Mouse (Mus musculus) monocyte, adult 2 months (primary cell): Measurements from ENCODE around the gene Birc5.
"Not testable (repeated sequence)": the region's sequence is repeated elsewhere in the genome, so short reads cannot be mapped to it uniquely, and the experiment has no call there.

Experiments used
- DNase-seq, 2 experiments: peaks; one replicate each; pipeline ENCODE4 v3.0.0; 2022; ENCODE audit warnings: low spot score in 2 of 2, low read depth in 1 of 2

The Birc5 gene

DNA sequence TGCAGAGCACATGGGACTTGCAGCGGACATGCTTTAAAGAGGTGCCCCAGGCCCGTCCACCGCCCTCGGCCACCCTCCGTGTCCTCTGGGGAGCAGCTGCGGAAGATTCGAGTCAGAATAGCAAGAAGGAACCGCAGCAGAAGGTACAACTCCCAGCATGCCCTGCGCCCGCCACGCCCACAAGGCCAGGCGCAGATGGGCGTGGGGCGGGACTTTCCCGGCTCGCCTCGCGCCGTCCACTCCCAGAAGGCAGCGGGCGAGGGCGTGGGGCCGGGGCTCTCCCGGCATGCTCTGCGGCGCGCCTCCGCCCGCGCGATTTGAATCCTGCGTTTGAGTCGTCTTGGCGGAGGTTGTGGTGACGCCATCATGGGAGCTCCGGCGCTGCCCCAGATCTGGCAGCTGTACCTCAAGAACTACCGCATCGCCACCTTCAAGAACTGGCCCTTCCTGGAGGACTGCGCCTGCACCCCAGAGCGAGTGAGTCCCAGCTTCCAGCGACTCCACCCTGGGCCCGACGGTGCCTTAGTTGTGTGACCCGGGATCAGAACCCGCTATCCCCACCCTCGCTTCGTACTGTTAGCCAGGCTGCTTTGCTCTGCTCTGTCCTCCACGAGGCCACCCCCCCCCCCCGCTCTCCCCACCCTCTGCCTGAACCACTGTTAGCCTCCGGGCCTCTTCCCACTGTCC is at the start of gene Birc5:
Gene Birc5 (plus strand): TSS at position 267 of the 687 bp plus-strand sequence.
- DNase-seq = peak; percentile 83 to 93

- no peak for DNase-seq
Observed at GRCm38 (mm10) chr11:117800038-117800437, 49.0 kb upstream of the Birc5 start.

DNA sequence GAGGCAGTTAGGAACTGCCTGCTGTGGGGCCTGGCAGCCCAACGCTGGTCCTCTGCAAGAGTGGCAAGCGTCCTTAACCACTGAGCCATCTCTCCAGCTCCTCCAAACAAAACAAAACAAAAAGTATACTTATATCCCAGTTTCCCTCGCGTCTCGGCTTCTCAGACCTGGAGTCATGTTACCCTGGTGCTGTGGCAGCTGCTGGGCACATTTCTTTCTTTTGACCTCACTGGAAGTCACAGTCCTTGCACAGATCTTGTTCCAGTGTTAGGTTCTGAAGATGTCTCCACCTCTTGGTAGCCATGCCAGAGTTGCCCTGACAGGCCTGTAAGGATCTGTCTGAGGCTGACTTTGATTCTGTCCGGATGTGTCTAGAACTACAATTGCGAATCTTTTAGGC is 47.4 kb upstream of the Birc5 start:
- DNase-seq = no peak

- DNase-seq = no peak
Observed at GRCm38 (mm10) chr11:117803166-117803688, 45.8 kb upstream of the Birc5 start.

GRCm38 (mm10) chr11:117806781-117807180 is 42.3 kb upstream of the Birc5 start:
- no peak for DNase-seq

GRCm38 (mm10) chr11:117809407-117810311 is 39.4 kb upstream of the Birc5 start, which contains the start of the genes Gm20708 and Syngr2:
Gene Gm20708, plus strand, starts transcription at chr11:117809668.
Gene Syngr2, plus strand, starts transcription at chr11:117809668.
- DNase-seq = peak in 1 of 2 experiments; percentile 45

GRCm38 (mm10) chr11:117810401-117811046 is 38.5 kb upstream of the Birc5 start:
- DNase-seq = peak; percentile 71 to 75

DNA sequence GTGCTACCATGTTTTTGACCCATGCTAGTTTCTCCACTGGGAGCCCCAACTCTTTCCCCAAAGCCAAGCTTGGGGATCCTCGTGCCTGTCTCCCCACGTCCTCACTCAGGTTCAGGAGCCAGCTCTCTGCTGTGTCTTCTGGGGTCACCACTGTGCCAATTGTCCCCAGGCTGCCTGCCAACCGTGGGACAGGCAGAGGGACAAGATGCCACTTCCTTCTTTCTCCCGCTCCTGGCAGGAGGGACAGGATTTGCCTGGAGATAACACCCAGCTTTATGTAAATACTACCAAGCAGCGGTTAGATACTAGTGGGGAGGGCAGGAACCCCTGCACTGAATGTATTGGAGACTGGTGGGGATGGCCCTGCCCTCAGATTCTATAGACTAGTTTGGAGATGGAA is 35.2 kb upstream of the Birc5 start:
- DNase-seq = no peak

DNA sequence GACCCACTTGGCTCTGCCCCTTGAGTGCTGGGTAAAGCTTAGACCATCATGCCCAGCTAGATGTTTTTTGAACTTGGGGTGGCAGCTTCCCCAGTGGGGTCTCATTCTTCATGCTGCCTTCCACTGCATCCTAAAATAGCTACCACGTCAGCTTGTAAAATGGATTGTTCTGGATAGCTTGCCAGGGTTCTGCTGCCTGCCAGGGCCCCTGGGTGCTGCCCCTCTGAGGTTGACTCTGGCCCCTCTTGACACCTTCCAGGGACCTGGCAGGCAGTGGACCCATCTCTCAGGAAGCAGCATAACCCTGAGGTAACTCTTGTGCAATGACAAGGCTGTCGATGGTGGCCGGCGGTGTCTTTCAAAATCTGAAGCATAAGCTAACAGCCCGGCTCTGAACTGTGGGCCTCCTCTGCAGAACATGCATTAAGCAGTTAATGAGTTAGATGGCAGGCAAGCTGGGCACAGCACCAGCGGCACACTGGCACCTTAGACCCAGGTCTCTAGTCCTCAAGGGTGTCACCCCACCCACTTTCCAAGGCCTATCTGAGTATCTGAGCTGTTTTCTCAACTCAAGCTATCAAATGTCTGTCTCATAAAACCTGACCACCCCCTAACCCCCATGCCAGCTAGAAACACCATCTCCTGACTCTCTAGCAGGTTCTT is 34.2 kb upstream of the Birc5 start:
- no peak for DNase-seq

DNA sequence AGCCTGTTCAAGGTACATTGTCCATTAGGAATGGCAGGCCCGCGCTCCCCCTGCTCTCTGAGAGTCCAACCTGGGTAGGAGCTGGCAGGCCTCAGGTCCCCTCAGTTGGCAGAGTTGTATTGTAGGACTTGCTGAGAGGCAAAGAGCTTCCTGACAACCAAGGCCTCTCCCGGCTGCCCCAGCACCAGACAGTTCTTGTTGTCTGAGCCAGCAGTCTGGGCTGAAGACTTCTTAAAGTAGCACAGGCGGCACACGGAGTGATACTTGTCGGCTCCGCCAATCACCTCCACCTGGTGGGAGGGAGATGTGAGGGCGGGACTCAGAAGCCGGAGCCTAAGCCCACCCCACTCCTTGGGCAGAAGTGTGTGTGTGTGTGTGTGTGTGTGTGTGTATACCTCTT is 33.2 kb upstream of the Birc5 start:
- not testable (repeated sequence) for DNase-seq

DNA sequence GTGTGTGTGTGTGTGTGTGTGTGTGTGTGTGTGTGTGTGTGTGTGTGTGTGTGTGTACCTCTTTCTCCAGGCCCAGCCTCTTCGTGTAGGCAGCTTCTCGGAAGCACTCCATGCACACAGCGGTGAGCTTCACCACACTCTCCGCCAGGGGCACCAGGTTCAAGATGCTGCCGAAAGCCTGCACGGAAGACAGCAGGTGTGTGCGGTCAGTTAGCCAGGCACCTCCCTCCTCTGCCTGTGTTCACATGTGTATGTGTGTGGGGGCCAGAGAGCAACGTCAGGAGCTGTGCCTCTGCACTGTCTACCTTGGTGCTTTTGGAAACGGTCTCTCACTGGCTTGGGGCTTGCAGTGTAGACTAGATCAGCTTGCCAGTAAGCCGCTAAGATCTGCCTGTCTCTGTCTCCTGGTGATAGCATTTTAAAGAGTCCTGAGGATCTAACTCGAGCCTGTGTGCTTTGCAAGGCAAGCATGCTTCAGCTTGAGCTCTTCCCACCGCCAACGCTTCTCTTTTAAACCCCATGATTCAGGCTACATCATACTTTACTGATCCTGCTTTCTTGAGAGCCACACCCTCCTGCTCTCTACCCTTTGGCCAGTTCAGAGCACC is 32.6 kb upstream of the Birc5 start:
- no peak for DNase-seq

- DNase-seq = no peak
Observed at GRCm38 (mm10) chr11:117819095-117819494, 30.0 kb upstream of the Birc5 start.

DNA sequence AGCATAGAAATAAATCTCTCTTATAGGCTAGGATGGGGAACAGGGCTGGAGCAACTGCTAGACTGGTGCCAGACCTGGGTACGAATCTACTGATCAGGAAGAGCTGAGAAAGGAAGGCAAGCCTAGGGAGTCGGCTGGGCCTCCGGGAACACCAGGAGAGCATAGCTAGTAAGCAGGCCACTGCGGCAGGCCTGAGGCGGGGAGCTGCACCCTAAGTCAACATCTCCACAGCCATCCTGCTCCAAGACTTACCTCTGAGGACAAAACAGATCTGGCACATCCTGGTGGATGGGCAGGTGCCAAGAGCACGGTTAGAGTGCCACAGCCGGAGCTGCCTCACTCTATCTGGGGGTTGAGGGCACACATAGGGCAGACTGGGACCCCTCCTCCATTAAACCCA is 28.9 kb upstream of the Birc5 start:
- no peak for DNase-seq

GRCm38 (mm10) chr11:117821868-117822267 is 27.2 kb upstream of the Birc5 start:
- no peak for DNase-seq

- DNase-seq = no peak
Observed at GRCm38 (mm10) chr11:117822728-117823241, 26.3 kb upstream of the Birc5 start.

DNA sequence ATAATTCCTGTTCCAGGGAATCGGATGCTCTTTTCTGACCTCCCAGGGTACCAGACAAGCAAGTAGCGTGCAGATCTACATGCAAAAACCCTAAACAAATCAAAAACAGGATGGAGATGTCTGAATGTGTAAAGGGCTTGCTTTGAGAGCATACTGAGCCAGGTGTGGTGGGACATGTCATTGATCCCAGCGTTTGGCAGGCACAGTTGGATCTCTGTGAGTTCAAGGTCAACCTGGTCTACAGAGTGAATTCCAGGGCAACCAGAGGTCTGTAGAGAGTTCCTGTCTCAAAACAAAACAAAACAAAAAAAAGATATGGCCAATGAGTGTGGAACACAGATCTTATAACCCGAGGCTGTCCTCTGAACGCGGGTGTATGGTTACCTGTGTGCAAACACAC is 25.6 kb upstream of the Birc5 start:
- no peak for DNase-seq

GRCm38 (mm10) chr11:117824060-117824969 is 24.7 kb upstream of the Birc5 start:
- peak in 1 of 2 experiments; percentile 69 for DNase-seq

GRCm38 (mm10) chr11:117825333-117826101 is 23.5 kb upstream of the Birc5 start, which contains the start of the genes Afmid and Tk1:
Gene Afmid, plus strand, starts transcription at chr11:117825924.
Gene Tk1, minus strand, starts transcription at chr11:117826092.
- no peak for DNase-seq
